In the genomic region with DNA sequence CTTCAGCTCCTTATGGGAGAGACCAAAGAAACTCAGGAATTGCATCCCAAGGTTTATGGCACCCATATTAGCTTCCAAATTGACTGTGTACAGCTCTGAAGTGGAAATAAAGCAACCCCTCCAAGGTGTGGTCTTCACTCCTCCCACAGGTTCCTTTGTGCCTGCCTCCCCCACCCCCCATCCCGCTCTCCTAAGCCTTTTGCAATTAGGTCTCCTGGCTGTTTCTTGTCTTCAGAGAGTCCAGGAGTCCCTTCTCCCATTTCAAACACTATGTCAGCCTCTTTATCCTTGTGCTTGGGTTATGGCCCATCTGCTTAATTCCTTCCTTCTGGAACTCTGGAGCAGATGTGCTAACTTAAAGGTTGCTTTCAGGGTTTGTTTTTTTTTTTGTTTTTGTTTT, we compare ENCODE assay signal across 28 mouse cellular contexts.
DNase-seq lines count a peak whose midpoint lies in the region; ATAC-seq and TF ChIP-seq lines count a peak whose summit lies in the region.
"Had no signal": no experiment of that assay in that cellular context is flagged by ENCODE, and none has a peak within 500 bp of the region (broad histone marks: within the 10 kb centered on the region; RNA-seq: fewer than 3 reads in every experiment).

No protein-coding gene starts in this region.

- H3K4me1 ChIP-seq in embryonic facial prominence, embryonic 10.5 days = peaks cover 57% of the 10 kb centered on the region
- H3K4me1 ChIP-seq in limb, embryonic 12.5 days (replicated peaks) = peaks cover 51% of the 10 kb centered on the region
- H3K4me1 ChIP-seq in midbrain, postnatal 0 days (ENCODE audit: insufficient read depth, low read length) = no peaks in the 10 kb centered on the region
- H3K4me1 ChIP-seq: heart, embryonic 15.5 days had no signal

- 12% methylated on average over 1 of the region's 1 CpGs for WGBS in embryonic facial prominence, embryonic 10.5 days
- WGBS in limb, embryonic 12.5 days = 6% methylated on average over 1 of the region's 1 CpGs
- WGBS in midbrain, postnatal 0 days = 67% methylated on average over 1 of the region's 1 CpGs

- no peak overlapping the region for H3K9ac ChIP-seq in limb, embryonic 12.5 days (replicated peaks)
- no peak overlapping the region for H3K9ac ChIP-seq in midbrain, postnatal 0 days (replicated peaks; ENCODE audit: low read length, poor library complexity, severe bottlenecking)
- H3K9ac ChIP-seq: embryonic facial prominence, embryonic 13.5 days; heart, embryonic 12.5 days; heart, embryonic 15.5 days; hindbrain, embryonic 13.5 days had no signal

- H3K9me3 ChIP-seq in embryonic facial prominence, embryonic 10.5 days = no peaks in the 10 kb centered on the region
- no peaks in the 10 kb centered on the region for H3K9me3 ChIP-seq in limb, embryonic 12.5 days
- H3K9me3 ChIP-seq in midbrain, postnatal 0 days (ENCODE audit: low read length) = no peaks in the 10 kb centered on the region
- H3K9me3 ChIP-seq: embryonic facial prominence, embryonic 13.5 days; heart, embryonic 12.5 days; heart, embryonic 15.5 days; hindbrain, embryonic 10.5 days; hindbrain, embryonic 13.5 days had no signal

- ATAC-seq in limb, embryonic 12.5 days (ENCODE audit: insufficient number of reproducible peaks, insufficient read depth, low FRiP score, low TSS enrichment, low read depth) = no peak
- no peak for ATAC-seq in midbrain, postnatal 0 days (ENCODE audit: low FRiP score)
- ATAC-seq in erythroid progenitor cell, adult 5-6 weeks (replicated peaks; ENCODE audit: low FRiP score, poor library complexity, severe bottlenecking) = no peak
- ATAC-seq: activated CD4-positive, CD25-positive, alpha-beta regulatory T cell, adult 4 months; forebrain, embryonic 14.5 days; hindbrain, embryonic 16.5 days; inflammation-experienced regulatory T-cells, adult 6 months; intestine, postnatal 0 days; Patski had no signal

- peak; percentile 42 for DNase-seq in ES-CJ7 (ENCODE audit: low read depth, low spot score)
- DNase-seq in embryonic facial prominence, embryonic 10.5 days (ENCODE audit: low spot score) = peak; percentile 59
- DNase-seq in forelimb bud, embryonic 11.5 days (ENCODE audit: low read depth, low spot score) = peak; percentile 63
- DNase-seq in midbrain, postnatal 0 days (ENCODE audit: low spot score) = no peak
- DNase-seq in thymus, postnatal 0 days (ENCODE audit: low spot score) = no peak
- DNase-seq: adrenal gland, adult 8-10 months; adrenal gland, postnatal 36 days; cerebellum, adult 18-20 months; cerebellum, adult 9-10 months; cerebellum, postnatal 14 days; gastrocnemius, postnatal 10 days; gastrocnemius, postnatal 36 days; heart, postnatal 10 days; heart, postnatal 36 days had no signal

- no peaks in the 10 kb centered on the region for H3K27me3 ChIP-seq in embryonic facial prominence, embryonic 10.5 days (replicated peaks; ENCODE audit: low read depth, poor library complexity, severe bottlenecking)
- no peaks in the 10 kb centered on the region for H3K27me3 ChIP-seq in limb, embryonic 12.5 days
- no peaks in the 10 kb centered on the region for H3K27me3 ChIP-seq in midbrain, postnatal 0 days (ENCODE audit: insufficient read depth, low read length)
- H3K27me3 ChIP-seq: embryonic facial prominence, embryonic 13.5 days; heart, embryonic 12.5 days; heart, embryonic 15.5 days; hindbrain, embryonic 13.5 days; Patski had no signal

- H3K4me2 ChIP-seq in limb, embryonic 12.5 days = no peak overlapping the region
- H3K4me2 ChIP-seq in midbrain, postnatal 0 days (ENCODE audit: low read depth, low read length, poor library complexity, severe bottlenecking) = no peak overlapping the region
- H3K4me2 ChIP-seq: embryonic facial prominence, embryonic 13.5 days; heart, embryonic 12.5 days; heart, embryonic 15.5 days; hindbrain, embryonic 13.5 days had no signal

- no peaks in the 10 kb centered on the region for H3K36me3 ChIP-seq in embryonic facial prominence, embryonic 10.5 days (replicated peaks)
- no peaks in the 10 kb centered on the region for H3K36me3 ChIP-seq in limb, embryonic 12.5 days
- no peaks in the 10 kb centered on the region for H3K36me3 ChIP-seq in midbrain, postnatal 0 days (ENCODE audit: insufficient read depth, low read length)
- H3K36me3 ChIP-seq: embryonic facial prominence, embryonic 13.5 days; G1E; heart, embryonic 12.5 days; heart, embryonic 15.5 days; hindbrain, embryonic 10.5 days; hindbrain, embryonic 13.5 days had no signal

- no peak overlapping the region for H3K4me3 ChIP-seq in embryonic facial prominence, embryonic 10.5 days
- no peak overlapping the region for H3K4me3 ChIP-seq in limb, embryonic 12.5 days (replicated peaks)
- no peak overlapping the region for H3K4me3 ChIP-seq in midbrain, postnatal 0 days (ENCODE audit: low read depth, low read length)
- H3K4me3 ChIP-seq: embryonic facial prominence, embryonic 13.5 days; heart, embryonic 12.5 days; heart, embryonic 15.5 days; hindbrain, embryonic 10.5 days; hindbrain, embryonic 13.5 days had no signal

- H3K27ac ChIP-seq in embryonic facial prominence, embryonic 10.5 days (replicated peaks) = peak overlapping the region; percentile 59
- 0 out of 2 replicates have a peak overlapping the region, but pooled peaks have one; percentile 45 for H3K27ac ChIP-seq in limb, embryonic 12.5 days
- no peak overlapping the region for H3K27ac ChIP-seq in midbrain, postnatal 0 days (ENCODE audit: low read depth, low read length)
- H3K27ac ChIP-seq: embryonic facial prominence, embryonic 13.5 days; heart, embryonic 15.5 days; hindbrain, embryonic 10.5 days; hindbrain, embryonic 13.5 days had no signal

- no peak for TF ChIP-seq CTCF in midbrain, postnatal 0 days (IDR thresholded peaks at IDR 0.05)

Comparison
In these comparisons a context has a peak if more than half of its experiments do, and no peak if none do; other contexts are left out.
1. DNase-seq: peak in ES-CJ7 (single experiment), embryonic facial prominence, embryonic 10.5 days (single experiment) and forelimb bud, embryonic 11.5 days (single experiment); none in midbrain, postnatal 0 days (single experiment) and thymus, postnatal 0 days (single experiment).